Mouse (Mus musculus) bone marrow, adult 2 months (tissue): ENCODE data around the gene Dusp23. TPM values are rescaled to one million over a fixed set of nuclear protein-coding genes. Genes with fewer than 3 reads are reported as not detected.
A peak's percentile ranks its signal among the peaks of the same experiment; 100 is the strongest.

ENCODE experiments used
- H3K27ac ChIP-seq: fragments of 200-500 bp; 2 replicates; pipeline ENCODE4 v1.5.1; 2012; ENCODE audit warnings: low read depth, mild to moderate bottlenecking, control low read depth, inconsistent platforms, low read length; ENCODE audit not compliant: control insufficient read depth, poor library complexity, insufficient read depth
- H3K4me1 ChIP-seq: fragments of 200-500 bp; 2 replicates; pipeline ENCODE4 v1.6.1; 2011; ENCODE audit warnings: low read length; ENCODE audit not compliant: control insufficient read depth, insufficient read depth
- H3K4me3 ChIP-seq: fragments of 200-500 bp; replicated peaks from 2 replicates; pipeline ENCODE3; 2011; ENCODE audit warnings: mild to moderate bottlenecking, low read depth, low read length, control low read depth; ENCODE audit not compliant: control insufficient read depth
- CTCF ChIP-seq: fragments of 200-500 bp; IDR thresholded peaks from 2 replicates; pipeline ENCODE4 v1.5.1; 2011; ENCODE audit warnings: low read length, control low read depth; ENCODE audit not compliant: control insufficient read depth, insufficient read depth
- POLR2A ChIP-seq: fragments of 200-500 bp; IDR thresholded peaks from 2 replicates; pipeline ENCODE4 v1.6.1; 2011; ENCODE audit warnings: low read depth, mild to moderate bottlenecking, control low read depth, low read length, borderline replicate concordance; ENCODE audit not compliant: control insufficient read depth
- WGBS: fragments of 180-500 bp; shearing (Covaris S2); methylation state at CpG from one replicate; pipeline ENCODE4 v1.1.7; 2018; 5-methylcytosine and 5-hydroxymethylcytosine counted together
- polyA plus RNA-seq: library from polyadenylated mRNA; stranded (reverse); fragments of >200 nt; gene quantifications from 2 replicates; pipeline ENCODE4 v1.2.4, GENCODE M21; 2011; ENCODE audit warnings: low replicate concordance; ENCODE audit not compliant: missing spikeins, insufficient read depth, insufficient read length

Dusp23 gene
- polyA plus RNA-seq, 1 experiment, result 7.2 TPM

DNA sequence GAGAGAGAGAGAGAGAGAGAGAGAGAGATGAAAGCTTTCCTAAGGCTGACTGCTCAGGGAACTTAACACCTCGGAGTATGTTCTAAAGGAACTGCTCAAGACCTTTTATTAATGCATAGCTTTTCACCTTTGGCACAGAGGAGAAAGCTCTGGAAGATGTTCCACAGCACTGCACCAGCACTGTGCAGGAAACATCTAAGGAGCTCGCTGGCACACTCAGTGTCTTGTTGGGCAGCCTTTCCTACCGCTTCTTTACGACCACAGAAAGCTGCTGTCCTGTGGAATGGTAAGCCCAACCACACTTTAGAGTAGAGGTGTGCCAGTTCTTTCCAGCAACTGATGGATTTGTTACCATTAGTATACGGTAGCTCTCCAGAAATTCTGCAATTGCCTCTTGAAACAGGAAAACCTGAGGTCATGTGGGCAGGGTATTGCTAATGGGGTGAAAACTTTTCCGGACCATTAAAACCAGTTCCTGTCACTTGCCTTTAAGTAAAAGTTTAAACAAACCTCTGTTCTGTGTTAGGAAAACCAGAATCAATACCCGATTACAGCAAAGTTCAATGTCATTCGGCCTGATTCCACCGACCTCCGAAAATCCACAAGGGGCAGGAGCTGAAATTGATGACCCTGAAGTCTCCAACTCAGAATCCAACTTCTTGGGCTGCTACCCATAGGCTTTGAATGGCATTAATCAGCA, 18.7 kb upstream of the Dusp23 start:
- H3K4me1 ChIP-seq, result no peaks in the 10 kb centered on the region; the same call in 1 of the 2 replicates
- H3K4me3 ChIP-seq, result no peak overlapping the region
- no peak overlapping the region for H3K27ac ChIP-seq
- WGBS, result 54% methylated on average over 10 of the region's 10 CpGs
- TF ChIP-seq CTCF (no peak), POLR2A (no peak)

DNA sequence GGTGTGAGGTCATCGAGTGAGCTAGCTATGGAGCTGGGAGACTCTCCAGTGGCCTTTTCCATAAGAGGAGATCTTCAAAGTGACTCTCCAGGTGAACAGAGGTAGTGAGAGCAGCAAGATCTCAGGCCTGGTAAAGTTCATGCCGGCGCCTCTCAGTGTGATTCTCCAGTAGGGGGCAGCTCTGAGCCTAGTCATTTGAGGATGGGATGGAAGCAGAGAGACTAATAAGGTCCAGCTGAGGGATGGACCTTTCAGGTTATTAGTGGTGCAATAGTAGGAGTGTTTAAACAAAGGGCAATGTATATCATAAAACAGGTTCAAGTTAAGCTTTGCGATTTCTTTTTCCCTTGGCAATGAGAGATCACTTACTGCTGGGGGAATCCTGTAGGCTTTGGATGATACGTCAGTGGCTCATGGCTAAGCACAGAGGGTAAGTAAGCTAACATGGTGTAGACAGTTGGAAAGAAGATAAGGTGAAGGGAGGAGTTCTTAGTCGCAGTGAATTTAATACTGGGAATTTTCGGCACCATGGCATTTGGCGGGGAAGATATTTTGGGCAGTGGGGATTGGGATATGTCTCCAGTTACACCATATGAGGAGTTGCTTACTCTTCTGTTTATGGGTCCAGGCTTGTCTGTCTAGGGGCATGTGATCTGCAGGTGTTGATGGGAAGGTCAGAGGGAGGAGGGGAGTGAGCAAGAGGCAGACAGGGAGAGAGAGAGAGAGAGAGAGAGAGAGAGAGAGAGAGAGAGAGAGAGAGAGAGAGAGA, 17.9 kb upstream of the Dusp23 start:
- no peak overlapping the region for H3K4me3 ChIP-seq
- no peaks in the 10 kb centered on the region; the same call in 1 of the 2 replicates for H3K4me1 ChIP-seq
- WGBS, result 68% methylated on average over 8 of the region's 8 CpGs
- H3K27ac ChIP-seq, result no peak overlapping the region
- peak; percentile 31; the same call in 1 of the 2 replicates for TF ChIP-seq CTCF
- TF ChIP-seq POLR2A, result no peak

- no peak overlapping the region for H3K27ac ChIP-seq
- H3K4me3 ChIP-seq, result no peak overlapping the region
- TF ChIP-seq POLR2A (no peak), CTCF (no peak)
- WGBS, result 65% methylated on average over 9 of the region's 9 CpGs
- no peaks in the 10 kb centered on the region; the same call in 1 of the 2 replicates for H3K4me1 ChIP-seq
Observed at GRCm38 (mm10) chr1:172649396-172649795, 16.6 kb upstream of the Dusp23 start.

DNA sequence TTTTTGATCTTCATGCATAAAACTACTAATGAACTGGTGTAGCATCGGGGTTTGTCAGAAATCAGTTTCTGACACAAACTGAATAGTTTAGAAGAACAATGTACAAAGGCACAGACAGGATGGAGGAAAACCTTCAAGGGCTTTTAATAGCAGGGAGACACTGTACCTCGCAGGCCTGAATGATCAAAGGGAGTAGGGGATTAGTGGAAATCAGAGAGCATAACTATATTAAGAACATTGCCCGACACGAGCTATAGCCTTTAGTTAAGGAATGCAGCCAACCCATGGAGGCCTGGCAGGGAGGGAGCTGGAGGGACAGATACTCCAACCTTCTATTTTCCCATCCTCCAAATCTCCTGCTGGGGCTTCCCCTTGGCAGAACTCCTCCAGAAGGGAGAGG, 14.5 kb upstream of the Dusp23 start:
- TF ChIP-seq CTCF, result no peak
- no peak for TF ChIP-seq POLR2A
- no peaks in the 10 kb centered on the region; the same call in 1 of the 2 replicates for H3K4me1 ChIP-seq
- WGBS, result 72% methylated on average over 4 of the region's 4 CpGs
- H3K4me3 ChIP-seq, result no peak overlapping the region
- H3K27ac ChIP-seq, result no peak overlapping the region

DNA sequence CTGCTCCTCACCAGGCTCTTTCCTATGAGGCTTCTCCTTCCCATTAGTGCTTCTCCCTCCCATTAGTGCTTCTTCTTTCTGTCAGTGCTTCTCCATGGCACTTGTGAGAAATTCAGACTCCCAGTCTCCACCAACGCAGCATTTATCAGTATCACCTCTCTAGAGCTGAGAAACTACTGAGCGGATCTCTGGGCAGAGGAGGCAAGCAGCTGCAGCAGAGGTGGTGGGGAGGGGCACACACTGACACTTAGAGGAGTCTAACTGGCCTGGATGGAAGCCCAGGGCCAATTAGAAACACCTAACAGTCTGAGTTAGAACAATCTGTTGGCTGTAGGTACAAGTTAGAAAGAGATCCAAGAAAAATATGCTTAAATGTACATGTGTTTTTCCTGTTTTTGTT, 6.0 kb upstream of the Dusp23 start:
- Histone ChIP-seq H3K4me1 (no peaks in the 10 kb centered on the region; the same call in 1 of the 2 replicates), H3K27ac (no peak overlapping the region), H3K4me3 (no peak overlapping the region)
- TF ChIP-seq CTCF, result no peak
- TF ChIP-seq POLR2A, result no peak
- WGBS, result 70% methylated on average over 2 of the region's 2 CpGs

GRCm38 (mm10) chr1:172637801-172638200, 5.0 kb upstream of the Dusp23 start:
- 77% methylated on average over 4 of the region's 4 CpGs for WGBS
- Histone ChIP-seq H3K27ac (no peak overlapping the region), H3K4me3 (no peak overlapping the region), H3K4me1 (no peaks in the 10 kb centered on the region; the same call in 1 of the 2 replicates)
- TF ChIP-seq CTCF (no peak), POLR2A (no peak)

DNA sequence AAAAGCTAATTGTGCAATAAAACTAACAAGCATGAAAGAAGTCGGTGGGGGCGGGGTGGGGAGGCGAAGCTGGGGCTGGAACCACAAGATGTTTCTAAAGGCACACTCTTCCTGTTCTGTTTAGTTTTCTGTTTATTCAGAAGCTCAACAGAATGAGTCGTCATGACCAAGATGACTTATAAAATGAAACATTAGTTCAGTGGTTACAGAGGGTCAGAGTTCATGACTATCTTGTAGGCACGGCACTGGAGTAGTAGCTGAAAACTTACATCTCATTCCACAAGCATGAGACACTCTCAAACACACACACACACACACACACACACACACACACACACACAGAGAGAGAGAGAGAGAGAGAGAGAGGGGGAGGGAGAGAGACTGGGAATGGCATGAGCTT, 3.5 kb upstream of the Dusp23 start:
- Histone ChIP-seq H3K27ac (no peak overlapping the region), H3K4me3 (no peak overlapping the region), H3K4me1 (no peaks in the 10 kb centered on the region; the same call in 1 of the 2 replicates)
- 18% methylated on average over 5 of the region's 5 CpGs for WGBS
- TF ChIP-seq POLR2A, result no peak

GRCm38 (mm10) chr1:172635258-172635657, 2.5 kb upstream of the Dusp23 start:
- 34% methylated on average over 4 of the region's 4 CpGs for WGBS
- TF ChIP-seq POLR2A, result no peak
- no peak for TF ChIP-seq CTCF
- Histone ChIP-seq H3K4me3 (no peak overlapping the region), H3K4me1 (no peaks in the 10 kb centered on the region; the same call in 1 of the 2 replicates), H3K27ac (no peak overlapping the region)

GRCm38 (mm10) chr1:172634136-172634535, 1.4 kb upstream of the Dusp23 start:
- 92% methylated on average over 2 of the region's 2 CpGs for WGBS
- TF ChIP-seq POLR2A, result no peak
- TF ChIP-seq CTCF, result no peak
- Histone ChIP-seq H3K27ac (no peak overlapping the region), H3K4me1 (no peaks in the 10 kb centered on the region; the same call in 1 of the 2 replicates), H3K4me3 (no peak overlapping the region)
